Mouse (Mus musculus) heart, embryonic 14.5 days (tissue): Measurements from ENCODE around the gene Ino80e. TPM values are rescaled to one million over a fixed set of nuclear protein-coding genes. Genes with fewer than 3 reads are reported as not detected.

Experiments used
- ATAC-seq: fragments of 200-750 bp; cut with Nextera tagmentation; 2 replicates; pipeline ENCODE4 v1.8.0; 2017; ENCODE audit warnings: low read depth, moderate TSS enrichment; ENCODE audit not compliant: insufficient number of reproducible peaks, insufficient read depth, low FRiP score
- H3K27ac ChIP-seq, 2 experiments: fragments of 200-500 bp in 1 of 2; fragments of 300-500 bp in 1 of 2; sonication (generic) in 1 of 2; replicated peaks in 1 of 2; 2 replicates each; pipeline ENCODE4 v1.5.1; 2012 to 2014; ENCODE audit warnings: low read depth in 2 of 2, low read length in 2 of 2, control low read depth in 1 of 2, mild to moderate bottlenecking in 1 of 2, mixed read lengths in 1 of 2; ENCODE audit not compliant: control insufficient read depth in 1 of 2, insufficient read depth in 1 of 2
- H3K27me3 ChIP-seq: fragments of 300-500 bp; sonication (generic); 2 replicates; pipeline ENCODE4 v1.6.1; 2014; ENCODE audit warnings: mild to moderate bottlenecking, low read length, control low read depth; ENCODE audit not compliant: control insufficient read depth, insufficient read depth
- H3K36me3 ChIP-seq: fragments of 300-500 bp; sonication (generic); 2 replicates; pipeline ENCODE4 v1.6.1; 2014; ENCODE audit warnings: mild to moderate bottlenecking, control low read depth, low read length, mixed read lengths; ENCODE audit not compliant: control insufficient read depth, insufficient read depth
- H3K4me1 ChIP-seq, 2 experiments: fragments of 200-500 bp in 1 of 2; fragments of 300-500 bp in 1 of 2; sonication (generic) in 1 of 2; 2 replicates each; pipeline ENCODE4 v1.6.1; 2012 to 2014; ENCODE audit warnings: low read length in 2 of 2, control low read depth in 1 of 2, mixed read lengths in 1 of 2; ENCODE audit not compliant: control insufficient read depth in 2 of 2, insufficient read depth in 2 of 2
- H3K4me2 ChIP-seq: fragments of 300-500 bp; sonication (generic); 2 replicates; pipeline ENCODE4 v1.6.1; 2014; ENCODE audit warnings: mild to moderate bottlenecking, low read length
- H3K4me3 ChIP-seq, 2 experiments: fragments of 200-500 bp in 1 of 2; fragments of 300-500 bp in 1 of 2; sonication (generic) in 1 of 2; 2 replicates each; pipeline ENCODE4 v1.5.1; 2012 to 2014; ENCODE audit warnings: low read length in 2 of 2, mild to moderate bottlenecking in 2 of 2, control low read depth in 1 of 2, low read depth in 1 of 2, moderate library complexity in 1 of 2; ENCODE audit not compliant: control insufficient read depth in 1 of 2, insufficient read depth in 1 of 2
- H3K9ac ChIP-seq: fragments of 300-500 bp; sonication (generic); 2 replicates; pipeline ENCODE4 v1.6.1; 2014; ENCODE audit warnings: mild to moderate bottlenecking, low read length
- H3K9me3 ChIP-seq: fragments of 300-500 bp; sonication (generic); 2 replicates; pipeline ENCODE4 v1.6.1; 2016; ENCODE audit warnings: low read length, control low read depth; ENCODE audit not compliant: control insufficient read depth
- WGBS: fragments of 180-500 bp; shearing (Covaris S2); extraction: QIAGEN DNeasy Blood & Tissue Kit; methylation state at CpG from one replicate; pipeline ENCODE4 v1.1.7; 2014; 5-methylcytosine and 5-hydroxymethylcytosine counted together
- polyA plus RNA-seq: library from polyadenylated mRNA; unstranded; fragments of >200 nt; fragmentation: Nextera tagmentation; extraction: Ambion mirVana; gene quantifications from 2 replicates; pipeline ENCODE4 v1.2.1, GENCODE M21; 2014

The Ino80e gene
- polyA plus RNA-seq, 1 experiment from 2014 or later = 51.9 TPM

- Histone ChIP-seq H3K9me3 (0 out of 2 replicates have a peak, but pooled peaks cover 3% of the 10 kb centered on the region), H3K4me3 (no peak overlapping the region), H3K27ac (no peak overlapping the region), H3K9ac (no peak overlapping the region), H3K27me3 (peaks cover 20% of the 10 kb centered on the region), H3K36me3 (no peaks in the 10 kb centered on the region), H3K4me1 (peaks cover 4 to 7% of the 10 kb centered on the region in 2 experiments; a peak in 3 of 4 replicates), H3K4me2 (no peak overlapping the region)
- no peak for ATAC-seq
- 70% methylated on average over 9 of the region's 9 CpGs for WGBS
Observed at GRCm38 (mm10) chr7:126843276-126843675, 18.9 kb downstream of the Ino80e start.

GRCm38 (mm10) chr7:126833294-126833693 is 28.9 kb downstream of the Ino80e start:
- peaks cover 18% of the 10 kb centered on the region; the same call in 1 of the 2 replicates for H3K27me3 ChIP-seq
- no peak overlapping the region for H3K27ac ChIP-seq
- no peak overlapping the region for H3K9ac ChIP-seq
- peaks cover 0 to 5% of the 10 kb centered on the region in 2 experiments; a peak in 1 of 4 replicates for H3K4me1 ChIP-seq
- H3K4me2 ChIP-seq = no peak overlapping the region
- no peaks in the 10 kb centered on the region for H3K36me3 ChIP-seq
- WGBS = 100% methylated on average over 1 of the region's 1 CpGs
- H3K4me3 ChIP-seq = no peak overlapping the region
- ATAC-seq = no peak
- H3K9me3 ChIP-seq = no peaks in the 10 kb centered on the region

- H3K36me3 ChIP-seq = no peaks in the 10 kb centered on the region
- under 1% methylated on average over 21 of the region's 21 CpGs for WGBS
- peak; percentile 52; the same call in 1 of the 2 replicates for ATAC-seq
- H3K9me3 ChIP-seq = no peaks in the 10 kb centered on the region
- peaks cover 0 to 5% of the 10 kb centered on the region in 2 experiments; a peak in 1 of 4 replicates for H3K4me1 ChIP-seq
- H3K27me3 ChIP-seq = peaks cover 18% of the 10 kb centered on the region; the same call in 1 of the 2 replicates
- peak overlapping the region; percentile 49; the same call in 1 of the 2 replicates for H3K9ac ChIP-seq
- peak overlapping the region; percentile 17 to 46; a peak in 3 of 4 replicates for H3K4me3 ChIP-seq
- peak overlapping the region; percentile 63 for H3K4me2 ChIP-seq
- H3K27ac ChIP-seq = no peak overlapping the region
Observed at GRCm38 (mm10) chr7:126832036-126832598, 30.1 kb downstream of the Ino80e start.

- Histone ChIP-seq H3K27ac (no peak within 1 kb of the TSS), H3K9ac (peak within 1 kb of the TSS; percentile 49; the same call in 1 of the 2 replicates)
- 54% methylated on average over 5 of the region's 5 CpGs for WGBS
Observed at GRCm38 (mm10) chr7:126831539-126831938, 30.6 kb downstream of the Ino80e start, which contains the start of gene 4930451I11Rik. Gene 4930451I11Rik, minus strand, starts transcription at chr7:126831639.

GRCm38 (mm10) chr7:126825952-126826351 is 36.2 kb downstream of the Ino80e start:
- Histone ChIP-seq H3K9me3 (no peaks in the 10 kb centered on the region), H3K9ac (no peak overlapping the region), H3K4me3 (no peak overlapping the region), H3K27me3 (peaks cover 51% of the 10 kb centered on the region), H3K4me1 (peaks cover 0 to 4% of the 10 kb centered on the region in 2 experiments; a peak in 2 of 4 replicates), H3K27ac (no peak overlapping the region), H3K36me3 (no peaks in the 10 kb centered on the region), H3K4me2 (no peak overlapping the region)
- WGBS = 52% methylated on average over 5 of the region's 5 CpGs
- no peak for ATAC-seq

More at GRCm38 (mm10) chr7:126831539-126831938, 30.6 kb downstream of the Ino80e start, which contains the start of gene 4930451I11Rik:
- no peak for ATAC-seq
- Histone ChIP-seq H3K36me3 (no peaks in the 10 kb centered on the region), H3K4me1 (peaks cover 0 to 5% of the 10 kb centered on the region in 2 experiments; a peak in 1 of 4 replicates), H3K9me3 (no peaks in the 10 kb centered on the region), H3K4me3 (peak within 1 kb of the TSS; percentile 17 to 46; a peak in 3 of 4 replicates), H3K4me2 (peak within 1 kb of the TSS; percentile 63), H3K27me3 (peaks cover 18% of the 10 kb centered on the region; the same call in 1 of the 2 replicates)

- H3K4me2 ChIP-seq = no peak overlapping the region
- H3K4me3 ChIP-seq = no peak overlapping the region
- H3K9me3 ChIP-seq = no peaks in the 10 kb centered on the region
- H3K9ac ChIP-seq = no peak overlapping the region
- peaks cover 50% of the 10 kb centered on the region for H3K27me3 ChIP-seq
- WGBS = 10% methylated on average over 7 of the region's 8 CpGs
- no peak for ATAC-seq
- H3K36me3 ChIP-seq = no peaks in the 10 kb centered on the region
- no peak overlapping the region for H3K27ac ChIP-seq
- peaks cover 0 to 4% of the 10 kb centered on the region in 2 experiments; a peak in 2 of 4 replicates for H3K4me1 ChIP-seq
Observed at GRCm38 (mm10) chr7:126825403-126825802, 36.8 kb downstream of the Ino80e start.

- Histone ChIP-seq H3K27me3 (peaks cover 40% of the 10 kb centered on the region), H3K4me3 (no peak overlapping the region), H3K4me2 (no peak overlapping the region), H3K9ac (no peak overlapping the region), H3K4me1 (peaks cover 0 to 4% of the 10 kb centered on the region in 2 experiments; a peak in 2 of 4 replicates), H3K9me3 (no peaks in the 10 kb centered on the region), H3K27ac (no peak overlapping the region), H3K36me3 (no peaks in the 10 kb centered on the region)
- no peak for ATAC-seq
- WGBS = 8% methylated on average over 10 of the region's 10 CpGs
Observed at GRCm38 (mm10) chr7:126823940-126824339, 38.2 kb downstream of the Ino80e start.
